Mouse (Mus musculus) neural tube, embryonic 11.5 days (tissue): Measurements from ENCODE around the gene Cldn34b2. TPM values are rescaled to one million over a fixed set of nuclear protein-coding genes. Genes with fewer than 3 reads are reported as not detected.
A peak's percentile ranks its signal among the peaks of the same experiment; 100 is the strongest.
"Not testable (repeated sequence)": the region's sequence is repeated elsewhere in the genome, so short reads cannot be mapped to it uniquely, and the experiment has no call there.

ENCODE experiments used
- ATAC-seq: fragments of 200-750 bp; cut with Nextera tagmentation; 2 replicates; pipeline ENCODE4 v1.8.0; 2017; ENCODE audit warnings: moderate number of reproducible peaks, mild to moderate bottlenecking, moderate TSS enrichment, moderate library complexity; ENCODE audit not compliant: insufficient read depth, low FRiP score, low TSS enrichment
- DNase-seq: peaks from one replicate; pipeline ENCODE4 v3.0.0-alpha.2; 2015; ENCODE audit warnings: low spot score
- H3K27ac ChIP-seq: fragments of 300-500 bp; sonication (generic); 2 replicates; pipeline ENCODE4 v1.5.1; 2014; ENCODE audit warnings: low read depth, mild to moderate bottlenecking, low read length
- H3K27me3 ChIP-seq: fragments of 300-500 bp; sonication (generic); 2 replicates; pipeline ENCODE4 v1.6.1; 2014; ENCODE audit warnings: mild to moderate bottlenecking, low read length, mixed read lengths; ENCODE audit not compliant: control insufficient read depth, insufficient read depth
- H3K36me3 ChIP-seq: fragments of 300-500 bp; sonication (generic); 2 replicates; pipeline ENCODE4 v1.6.1; 2014; ENCODE audit warnings: mild to moderate bottlenecking, low read length, moderate library complexity, mixed read lengths; ENCODE audit not compliant: control insufficient read depth, insufficient read depth
- H3K4me1 ChIP-seq: fragments of 300-500 bp; sonication (generic); 2 replicates; pipeline ENCODE4 v1.6.1; 2014; ENCODE audit warnings: low read length, mixed read lengths; ENCODE audit not compliant: control insufficient read depth, insufficient read depth
- H3K4me2 ChIP-seq: fragments of 300-500 bp; sonication (generic); 2 replicates; pipeline ENCODE4 v1.6.1; 2014; ENCODE audit warnings: low read depth, mild to moderate bottlenecking, moderate library complexity
- H3K4me3 ChIP-seq: fragments of 300-500 bp; sonication (generic); 2 replicates; pipeline ENCODE4 v1.5.1; 2014; ENCODE audit warnings: low read depth, low read length
- H3K9ac ChIP-seq: fragments of 300-500 bp; sonication (generic); 2 replicates; pipeline ENCODE4 v1.6.1; 2014; ENCODE audit warnings: mild to moderate bottlenecking, low read length
- H3K9me3 ChIP-seq: fragments of 300-500 bp; sonication (generic); 2 replicates; pipeline ENCODE4 v1.6.1; 2016; ENCODE audit warnings: low read length; ENCODE audit not compliant: control insufficient read depth
- WGBS: fragments of 180-500 bp; shearing (Covaris S2); extraction: QIAGEN DNeasy Blood & Tissue Kit; methylation state at CpG from one replicate; pipeline ENCODE4 v1.1.7; 2014; 5-methylcytosine and 5-hydroxymethylcytosine counted together
- polyA plus RNA-seq: library from polyadenylated mRNA; unstranded; fragments of >200 nt; fragmentation: Nextera tagmentation; extraction: Ambion mirVana; gene quantifications from 2 replicates; pipeline ENCODE4 v1.2.1, GENCODE M21; 2014

Gene Cldn34b2
- polyA plus RNA-seq, 1 experiment from 2014 or later: not detected

DNA sequence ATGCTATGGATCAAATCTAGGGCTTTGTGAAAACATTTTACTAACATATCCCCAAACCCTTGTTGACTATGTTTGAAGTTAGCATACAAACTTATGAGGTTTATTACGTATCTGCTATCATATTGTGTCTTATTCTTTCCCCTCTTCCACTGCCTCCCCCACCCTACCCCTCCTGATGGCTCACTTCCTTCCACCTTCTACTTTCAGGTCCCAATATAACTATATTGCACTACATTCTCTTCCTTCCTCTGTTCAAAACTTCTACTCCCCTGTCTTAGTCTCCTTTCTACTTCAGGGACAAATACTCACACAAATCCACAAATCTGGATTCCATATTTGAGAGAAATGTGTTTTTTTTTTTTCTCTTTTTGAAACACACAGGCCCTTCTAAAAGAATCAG, 35.3 kb upstream of the Cldn34b2 start:
- Histone ChIP-seq H3K9me3 (no peaks in the 10 kb centered on the region), H3K4me3 (no peak overlapping the region), H3K27ac (no peak overlapping the region), H3K4me2 (no peak overlapping the region), H3K9ac (no peak overlapping the region), H3K36me3 (no peaks in the 10 kb centered on the region), H3K27me3 (no peaks in the 10 kb centered on the region), H3K4me1 (no peaks in the 10 kb centered on the region)
- DNase-seq (no peak), ATAC-seq (no peak)
- WGBS: 75% methylated on average over 1 of the region's 1 CpGs

DNA sequence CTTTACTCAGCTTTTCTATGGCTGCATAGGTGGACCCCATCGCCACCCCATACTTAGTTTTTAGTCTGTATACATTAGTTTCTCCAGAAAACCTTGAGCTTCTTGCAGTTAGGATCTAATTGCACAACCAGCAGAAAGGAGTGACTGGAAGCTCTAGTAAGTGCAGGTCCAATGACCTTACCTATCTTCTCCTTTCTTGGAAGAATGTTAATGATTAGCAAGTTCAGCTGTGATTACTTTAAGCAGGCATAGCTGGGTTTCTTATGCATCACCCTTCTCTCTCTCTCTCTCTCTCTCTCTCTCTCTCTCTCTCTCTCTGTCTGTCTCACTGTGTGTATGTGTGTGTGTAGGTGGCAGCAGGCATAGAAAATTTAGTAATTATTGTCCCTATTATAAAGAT, 23.7 kb upstream of the Cldn34b2 start:
- no peak for ATAC-seq
- Histone ChIP-seq H3K4me2 (no peak overlapping the region), H3K27me3 (no peaks in the 10 kb centered on the region), H3K27ac (no peak overlapping the region), H3K36me3 (no peaks in the 10 kb centered on the region), H3K9me3 (no peaks in the 10 kb centered on the region), H3K9ac (no peak overlapping the region), H3K4me1 (no peaks in the 10 kb centered on the region), H3K4me3 (no peak overlapping the region)
- 82% methylated on average over 1 of the region's 1 CpGs for WGBS
- no peak for DNase-seq

DNA sequence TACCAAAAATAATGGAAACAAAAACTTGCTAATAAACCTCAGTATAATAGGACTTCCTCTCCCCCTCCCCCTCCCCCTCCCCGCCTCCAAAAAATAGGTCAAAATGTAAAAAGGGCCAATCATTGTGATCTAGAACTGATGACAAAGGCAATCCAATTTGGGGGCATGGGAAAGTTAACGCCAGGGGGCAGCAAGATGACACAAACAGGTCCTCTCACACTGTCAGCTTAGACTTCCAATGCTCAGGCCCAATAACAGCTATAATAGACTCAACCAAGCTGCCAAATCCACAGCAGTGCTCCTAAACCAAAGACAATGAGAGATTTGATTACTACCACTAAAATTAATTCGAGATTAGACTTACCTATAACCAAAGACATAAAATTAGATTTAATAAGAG, 16.5 kb upstream of the Cldn34b2 start:
- Histone ChIP-seq H3K4me1 (no peaks in the 10 kb centered on the region), H3K9ac (no peak overlapping the region), H3K4me2 (no peak overlapping the region), H3K27ac (no peak overlapping the region), H3K9me3 (no peaks in the 10 kb centered on the region), H3K4me3 (no peak overlapping the region), H3K36me3 (no peaks in the 10 kb centered on the region), H3K27me3 (no peaks in the 10 kb centered on the region)
- ATAC-seq: no peak
- DNase-seq: peak; percentile 21
- 33% methylated on average over 3 of the region's 3 CpGs for WGBS

- Histone ChIP-seq H3K27ac (no peak overlapping the region), H3K4me1 (no peaks in the 10 kb centered on the region), H3K36me3 (no peaks in the 10 kb centered on the region), H3K9me3 (no peaks in the 10 kb centered on the region), H3K9ac (no peak overlapping the region), H3K27me3 (no peaks in the 10 kb centered on the region), H3K4me2 (no peak overlapping the region), H3K4me3 (no peak overlapping the region)
- DNase-seq (no peak), ATAC-seq (no peak)
Measured at GRCm38 (mm10) chrX:155098024-155098423, 30.2 kb downstream of the Cldn34b2 start.

- ATAC-seq, H3K4me3 ChIP-seq, H3K9me3 ChIP-seq, H3K9ac ChIP-seq, H3K27me3 ChIP-seq, H3K4me2 ChIP-seq, H3K27ac ChIP-seq, H3K4me1 ChIP-seq, H3K36me3 ChIP-seq, DNase-seq: not testable (repeated sequence)
- WGBS: 80% methylated on average over 2 of the region's 4 CpGs
Measured at GRCm38 (mm10) chrX:155093566-155093965, 34.6 kb downstream of the Cldn34b2 start, which contains the start of gene Magea2. Magea2 (minus strand) TSS chrX:155093666.

- not testable (repeated sequence) for H3K27ac ChIP-seq, H3K27me3 ChIP-seq, ATAC-seq, H3K4me2 ChIP-seq, DNase-seq, H3K4me1 ChIP-seq, H3K4me3 ChIP-seq, H3K9me3 ChIP-seq, H3K36me3 ChIP-seq, H3K9ac ChIP-seq
- WGBS: 70% methylated on average over 1 of the region's 2 CpGs
Measured at GRCm38 (mm10) chrX:155089693-155090092, 38.5 kb downstream of the Cldn34b2 start, which contains the start of gene Magea1. Magea1 (minus strand) TSS chrX:155089793.

Other genes with a start within 250 kb of the Cldn34b2 start
- not detected in 2 replicates for gene Cldn34b1, start 238.1 kb downstream of the Cldn34b2 start, polyA plus RNA-seq
- gene Magea6, start 192.4 kb downstream of the Cldn34b2 start, polyA plus RNA-seq: not detected in 2 replicates
- not detected in 2 replicates for gene Magea3, start 178.9 kb downstream of the Cldn34b2 start, polyA plus RNA-seq
- not detected in 2 replicates for gene Magea8, start 132.6 kb downstream of the Cldn34b2 start, polyA plus RNA-seq
- not detected in 2 replicates for gene Magea5, start 65.3 kb downstream of the Cldn34b2 start, polyA plus RNA-seq
- gene Magea1, start 38.6 kb downstream of the Cldn34b2 start, polyA plus RNA-seq: not detected in 2 replicates
- not detected in 2 replicates for gene Magea2, start 34.7 kb downstream of the Cldn34b2 start, polyA plus RNA-seq
- 83.0 and 91.4 TPM in 2 replicates for gene Sat1, start 88.0 kb upstream of the Cldn34b2 start, polyA plus RNA-seq
- 25.6 and 27.1 TPM in 2 replicates for gene Acot9, start 134.0 kb upstream of the Cldn34b2 start, polyA plus RNA-seq
- 227 and 238 TPM in 2 replicates for gene Prdx4, start 212.3 kb upstream of the Cldn34b2 start, polyA plus RNA-seq